ENCODE assay signal across 7 mouse cellular contexts in the genomic region with DNA sequence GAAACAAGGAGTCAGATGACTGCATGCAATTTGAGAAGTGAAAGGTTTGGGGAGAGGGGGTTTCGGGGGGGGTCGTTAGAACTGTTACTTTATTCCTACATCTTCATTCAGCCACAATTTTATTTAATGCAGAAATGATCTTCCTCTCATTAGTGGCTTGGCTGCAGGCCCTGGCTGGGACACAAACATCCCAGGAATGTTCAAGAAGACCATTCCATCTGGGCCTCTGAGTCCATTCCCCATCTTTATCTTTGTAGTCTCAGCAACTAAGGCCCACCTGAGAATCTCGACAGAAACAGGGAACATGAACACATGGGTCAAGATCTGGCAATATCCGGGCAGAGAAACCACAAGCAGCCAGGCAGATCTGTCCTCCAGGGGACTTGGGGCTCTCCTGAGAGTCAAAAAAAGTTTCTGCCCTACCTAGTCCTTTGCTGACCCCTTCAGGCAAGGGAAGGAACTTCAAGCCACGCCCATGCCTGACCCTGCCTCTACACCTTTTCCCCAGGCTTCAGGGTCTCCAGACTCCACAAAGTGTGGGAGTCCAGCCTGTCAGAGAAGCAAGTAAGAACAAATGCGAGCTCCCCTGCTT. TPM values are rescaled to one million over a fixed set of nuclear protein-coding genes. Genes with fewer than 3 reads are reported as not detected.
DNase-seq lines count a peak whose midpoint lies in the region; ATAC-seq and TF ChIP-seq lines count a peak whose summit lies in the region.

No protein-coding gene starts in this region.

- 0 out of 2 replicates have a peak, but pooled peaks cover 3% of the 10 kb centered on the region for H3K4me1 ChIP-seq in E14TG2a.4 (replicated peaks; ENCODE audit: low read depth, low read length)
- H3K4me1 ChIP-seq in lung, embryonic 16.5 days (replicated peaks; ENCODE audit: control insufficient read depth, insufficient read depth, low read length), result no peaks in the 10 kb centered on the region
- H3K4me1 ChIP-seq in small intestine, adult 2 months (ENCODE audit: control insufficient read depth, insufficient read depth, insufficient read length, low read length), result no peaks in the 10 kb centered on the region

- H3K4me2 ChIP-seq in lung, embryonic 16.5 days (ENCODE audit: low read depth, low read length), result no peak overlapping the region

- 23% methylated on average over 6 of the region's 6 CpGs for whole genome bisulfite sequencing in lung, embryonic 16.5 days
- WGBS in small intestine, adult 2 months, result 27% methylated on average over 6 of the region's 6 CpGs

- peak; percentile 99 for TF ChIP-seq CTCF in E14TG2a.4 (conservative IDR thresholded peaks at IDR 0.05; ENCODE audit: low read length)
- TF ChIP-seq CTCF in small intestine, adult 2 months (IDR thresholded peaks at IDR 0.05; ENCODE audit: extremely low read depth, insufficient read length, insufficient replicate concordance, low read depth, low read length), result peak; percentile 75; the same call in 1 of the 2 replicates

- peak; percentile 26; the same call in 1 of the 2 replicates for ATAC-seq in lung, embryonic 16.5 days (ENCODE audit: low read depth)

- DNase-seq in A20 (ENCODE audit: low read depth, low spot score), result peak; percentile 76
- peak; percentile 63 for DNase-seq in c-Kit-positive CD71-negative TER-119-negative erythroid progenitor cells, embryonic 14.5 days (ENCODE audit: low read depth)
- DNase-seq in forelimb bud, embryonic 11.5 days (ENCODE audit: low read depth, low spot score), result peak; percentile 56
- peak; percentile 77 for DNase-seq in kidney, postnatal 10 days

- no peak overlapping the region for H3K9ac ChIP-seq in lung, embryonic 16.5 days (ENCODE audit: low read length)

- no peak overlapping the region for H3K27ac ChIP-seq in lung, embryonic 16.5 days (ENCODE audit: low read length)
- no peak overlapping the region for H3K27ac ChIP-seq in small intestine, adult 2 months (ENCODE audit: insufficient read depth, low read depth, low read length)

- no peaks in the 10 kb centered on the region for H3K36me3 ChIP-seq in E14TG2a.4 (ENCODE audit: insufficient read depth, low read length)
- no peaks in the 10 kb centered on the region for H3K36me3 ChIP-seq in lung, embryonic 16.5 days (ENCODE audit: control insufficient read depth, insufficient read depth, low read length)
- no peaks in the 10 kb centered on the region for H3K36me3 ChIP-seq in small intestine, adult 2 months (ENCODE audit: control insufficient read depth, insufficient read depth, low read length)

- H3K27me3 ChIP-seq in E14TG2a.4 (ENCODE audit: insufficient read depth, low read length), result no peaks in the 10 kb centered on the region
- H3K27me3 ChIP-seq in lung, embryonic 16.5 days (ENCODE audit: control insufficient read depth, insufficient read depth, low read depth, low read length), result no peaks in the 10 kb centered on the region
- no peaks in the 10 kb centered on the region for H3K27me3 ChIP-seq in small intestine, adult 2 months (ENCODE audit: control insufficient read depth, insufficient read depth, low read length)

- H3K9me3 ChIP-seq in E14TG2a.4 (ENCODE audit: low read length), result no peaks in the 10 kb centered on the region
- H3K9me3 ChIP-seq in lung, embryonic 16.5 days (ENCODE audit: control insufficient read depth, low read length), result no peaks in the 10 kb centered on the region

- no peak for TF ChIP-seq POLR2A in small intestine, adult 2 months (IDR thresholded peaks at IDR 0.05; ENCODE audit: low read depth, low read length)

- H3K4me3 ChIP-seq in E14TG2a.4 (replicated peaks; ENCODE audit: low read length), result no peak overlapping the region
- H3K4me3 ChIP-seq in lung, embryonic 16.5 days (ENCODE audit: low read length), result no peak overlapping the region
- H3K4me3 ChIP-seq in small intestine, adult 2 months (ENCODE audit: low read depth, low read length), result no peak overlapping the region

RNA-seq across cellular contexts. Expression of gene Dhrs4, which starts 40.3 kb away (rescaled TPM):
- polyA plus RNA-seq in lung, embryonic 16.5 days (2015; fragmentation: Nextera tagmentation; extraction: Ambion mirVana), result 101 and 106 TPM in 2 replicates
- 44.8 and 62.5 TPM in 2 replicates for polyA plus RNA-seq in small intestine, adult 2 months (2012; rRNA removed)

RNA-seq across cellular contexts. Expression of gene Carmil3, which starts 52.2 kb away (rescaled TPM):
- 0.98 and 2.0 TPM in 2 replicates for polyA plus RNA-seq in lung, embryonic 16.5 days (2015; fragmentation: Nextera tagmentation; extraction: Ambion mirVana)
- polyA plus RNA-seq in small intestine, adult 2 months (2012; rRNA removed), result 2.0 and 2.1 TPM in 2 replicates
